Mouse (Mus musculus) kidney, embryonic 14.5 days (tissue): ENCODE data around the gene Jup. TPM values are rescaled to one million over a fixed set of nuclear protein-coding genes. Genes with fewer than 3 reads are reported as not detected.

Experiments
- ATAC-seq: fragments of 200-750 bp; cut with Nextera tagmentation; 2 replicates; pipeline ENCODE4 v1.8.0; 2017; ENCODE audit warnings: moderate number of reproducible peaks, mild to moderate bottlenecking, moderate TSS enrichment, moderate library complexity; ENCODE audit not compliant: low FRiP score, low TSS enrichment
- H3K27ac ChIP-seq: fragments of 300-500 bp; sonication (generic); 2 replicates; pipeline ENCODE4 v1.5.1; 2014; ENCODE audit warnings: low read depth, mild to moderate bottlenecking, low read length, moderate library complexity, mixed read lengths
- H3K27me3 ChIP-seq: fragments of 300-500 bp; sonication (generic); 2 replicates; pipeline ENCODE4 v1.6.1; 2014; ENCODE audit warnings: mild to moderate bottlenecking, low read length; ENCODE audit not compliant: control insufficient read depth, insufficient read depth
- H3K36me3 ChIP-seq: fragments of 300-500 bp; sonication (generic); 2 replicates; pipeline ENCODE4 v1.6.1; 2014; ENCODE audit warnings: low read length, mixed read lengths; ENCODE audit not compliant: control insufficient read depth, insufficient read depth
- H3K4me1 ChIP-seq: fragments of 300-500 bp; sonication (generic); 2 replicates; pipeline ENCODE4 v1.6.1; 2014; ENCODE audit warnings: low read length, mixed read lengths; ENCODE audit not compliant: control insufficient read depth, insufficient read depth
- H3K4me2 ChIP-seq: fragments of 300-500 bp; sonication (generic); replicated peaks from 2 replicates; pipeline ENCODE4 v1.6.1; 2014; ENCODE audit warnings: low read depth, mild to moderate bottlenecking, low read length
- H3K4me3 ChIP-seq: fragments of 300-500 bp; sonication (generic); 2 replicates; pipeline ENCODE4 v1.5.1; 2014; ENCODE audit warnings: mild to moderate bottlenecking, low read length
- H3K9ac ChIP-seq: fragments of 300-500 bp; sonication (generic); 2 replicates; pipeline ENCODE4 v1.6.1; 2014; ENCODE audit warnings: low read depth, mild to moderate bottlenecking, low read length, moderate library complexity
- H3K9me3 ChIP-seq: fragments of 300-500 bp; sonication (generic); 2 replicates; pipeline ENCODE4 v1.6.1; 2016; ENCODE audit warnings: low read length; ENCODE audit not compliant: control insufficient read depth
- WGBS: fragments of 180-500 bp; shearing (Covaris S2); extraction: QIAGEN DNeasy Blood & Tissue Kit; methylation state at CpG from one replicate; pipeline ENCODE4 v1.1.7; 2014; 5-methylcytosine and 5-hydroxymethylcytosine counted together
- polyA plus RNA-seq: library from polyadenylated mRNA; unstranded; fragments of >200 nt; fragmentation: Nextera tagmentation; extraction: Ambion mirVana; gene quantifications from 2 replicates; pipeline ENCODE4 v1.2.1, GENCODE M21; 2014

Jup gene
- polyA plus RNA-seq, 1 experiment from 2014 or later, result 84.7 TPM

DNA sequence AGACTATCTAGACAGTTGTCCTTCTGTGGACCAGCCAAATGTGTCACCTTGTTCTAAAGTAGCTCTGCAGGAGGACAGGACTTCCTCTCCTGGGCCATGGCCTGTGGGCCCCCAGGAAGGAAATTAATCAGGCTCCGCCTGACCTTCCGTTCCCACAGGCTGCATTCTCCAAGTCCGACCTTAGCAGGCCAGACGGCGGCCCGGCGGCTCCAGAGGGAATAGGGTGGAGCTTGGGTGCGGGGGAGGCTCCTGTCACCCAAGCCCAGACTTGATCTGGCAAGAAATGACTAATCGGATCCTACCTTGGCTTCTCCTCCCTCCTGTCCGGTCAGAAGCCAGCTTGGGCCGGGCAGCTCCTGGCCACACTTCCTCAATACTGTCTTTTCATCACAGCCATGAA is 2.4 kb downstream of the Jup start:
- Histone ChIP-seq H3K4me2 (peak overlapping the region; percentile 81), H3K9me3 (no peaks in the 10 kb centered on the region), H3K27ac (peak overlapping the region; percentile 88; the same call in 1 of the 2 replicates), H3K27me3 (no peaks in the 10 kb centered on the region), H3K4me1 (peaks cover 32% of the 10 kb centered on the region), H3K4me3 (peak overlapping the region; percentile 84), H3K9ac (no peak overlapping the region), H3K36me3 (no peaks in the 10 kb centered on the region)
- 0 out of 2 replicates have a peak, but pooled peaks have one; percentile 1 for ATAC-seq
- WGBS, result 10% methylated on average over 11 of the region's 11 CpGs

DNA sequence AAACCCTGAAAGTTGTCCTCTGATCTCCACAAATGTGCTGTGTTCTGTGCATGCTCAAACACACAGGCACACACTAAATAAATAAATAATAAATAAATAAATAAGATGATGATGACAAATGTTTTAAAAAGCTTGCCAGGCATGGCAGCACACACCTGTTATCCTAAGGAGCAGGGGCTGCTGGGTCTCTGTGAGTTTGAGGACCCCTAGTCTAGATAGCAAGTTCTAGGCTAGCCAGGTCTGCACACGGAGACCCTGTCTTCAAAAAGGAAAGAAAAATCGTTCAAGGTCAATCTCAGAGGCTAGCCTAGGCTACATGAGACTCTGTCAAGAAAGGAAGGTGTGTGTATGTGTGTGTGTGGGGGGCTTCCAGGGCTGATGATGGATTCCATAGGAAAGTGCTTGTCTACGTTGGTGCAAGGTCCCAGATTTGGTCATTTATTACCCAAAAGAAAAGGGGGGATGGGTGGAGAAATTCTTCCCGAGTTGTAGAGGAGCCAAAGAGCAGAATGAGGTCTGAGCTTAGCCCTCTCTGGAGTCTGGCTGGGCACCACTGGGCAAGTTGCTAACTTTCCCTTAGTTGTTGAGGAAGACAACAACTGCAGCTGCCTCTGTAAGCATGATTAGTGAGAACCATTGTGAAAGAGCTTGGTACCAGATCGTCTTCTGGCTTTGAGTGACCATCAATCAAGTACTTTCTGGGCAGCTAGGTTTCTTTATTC is 3.0 kb downstream of the Jup start:
- H3K4me1 ChIP-seq, result peaks cover 39% of the 10 kb centered on the region

DNA sequence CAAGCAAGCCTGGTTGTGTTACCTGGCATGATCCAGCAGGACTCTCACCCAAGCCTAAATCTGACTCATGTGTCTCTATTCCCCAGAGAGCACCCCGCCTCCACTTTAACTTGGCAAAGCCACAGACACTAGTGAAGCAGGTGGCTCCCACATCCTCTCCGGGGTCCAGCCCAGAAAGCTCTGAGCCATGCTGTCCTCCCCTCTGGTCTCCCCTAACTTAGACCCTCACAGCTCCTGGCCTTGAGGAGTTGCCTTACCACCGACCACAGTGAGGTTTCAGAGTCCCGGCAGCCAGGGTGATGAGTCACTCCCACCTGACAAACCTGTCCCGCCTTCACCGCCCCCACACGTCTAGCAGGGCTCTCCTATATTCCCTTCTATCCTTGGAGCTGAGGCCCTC is 3.8 kb downstream of the Jup start:
- Histone ChIP-seq H3K27ac (no peak overlapping the region), H3K36me3 (no peaks in the 10 kb centered on the region), H3K4me1 (peaks cover 47% of the 10 kb centered on the region), H3K9ac (no peak overlapping the region), H3K4me2 (no peak overlapping the region), H3K9me3 (no peaks in the 10 kb centered on the region), H3K4me3 (no peak overlapping the region), H3K27me3 (no peaks in the 10 kb centered on the region)
- WGBS, result 45% methylated on average over 7 of the region's 7 CpGs
- no peak for ATAC-seq

More for the DNA sequence above, 3.0 kb downstream of the Jup start:
- Histone ChIP-seq H3K4me2 (peak overlapping the region; percentile 81), H3K4me3 (peak overlapping the region; percentile 84), H3K36me3 (no peaks in the 10 kb centered on the region), H3K27me3 (no peaks in the 10 kb centered on the region), H3K27ac (peak overlapping the region; percentile 88; the same call in 1 of the 2 replicates), H3K9ac (no peak overlapping the region), H3K9me3 (no peaks in the 10 kb centered on the region)
- ATAC-seq, result no peak
- 49% methylated on average over 5 of the region's 5 CpGs for WGBS

DNA sequence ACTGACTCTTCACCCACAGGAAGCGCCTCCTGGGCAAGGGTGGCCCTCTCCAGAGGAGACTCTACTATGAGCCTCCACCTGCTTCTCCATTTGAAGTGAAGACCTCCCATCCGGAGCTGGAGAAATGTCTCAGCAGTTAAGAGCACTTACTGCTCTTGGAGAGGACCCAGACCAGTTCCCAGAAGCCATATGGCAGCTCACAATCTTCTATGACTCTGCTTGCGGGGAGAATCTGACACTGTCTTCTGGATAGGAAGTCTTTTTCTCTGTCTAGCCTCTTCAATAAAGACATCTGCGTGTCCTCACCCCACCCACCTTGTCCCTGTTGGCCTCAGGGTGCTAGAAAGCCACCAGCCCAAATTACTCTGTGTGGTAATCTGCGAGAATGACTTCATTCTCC is 4.6 kb downstream of the Jup start:
- Histone ChIP-seq H3K36me3 (no peaks in the 10 kb centered on the region), H3K9me3 (no peaks in the 10 kb centered on the region), H3K4me1 (peaks cover 54% of the 10 kb centered on the region), H3K27me3 (no peaks in the 10 kb centered on the region), H3K27ac (no peak overlapping the region), H3K4me3 (no peak overlapping the region), H3K4me2 (no peak overlapping the region), H3K9ac (no peak overlapping the region)
- 75% methylated on average over 5 of the region's 5 CpGs for WGBS
- ATAC-seq, result no peak

DNA sequence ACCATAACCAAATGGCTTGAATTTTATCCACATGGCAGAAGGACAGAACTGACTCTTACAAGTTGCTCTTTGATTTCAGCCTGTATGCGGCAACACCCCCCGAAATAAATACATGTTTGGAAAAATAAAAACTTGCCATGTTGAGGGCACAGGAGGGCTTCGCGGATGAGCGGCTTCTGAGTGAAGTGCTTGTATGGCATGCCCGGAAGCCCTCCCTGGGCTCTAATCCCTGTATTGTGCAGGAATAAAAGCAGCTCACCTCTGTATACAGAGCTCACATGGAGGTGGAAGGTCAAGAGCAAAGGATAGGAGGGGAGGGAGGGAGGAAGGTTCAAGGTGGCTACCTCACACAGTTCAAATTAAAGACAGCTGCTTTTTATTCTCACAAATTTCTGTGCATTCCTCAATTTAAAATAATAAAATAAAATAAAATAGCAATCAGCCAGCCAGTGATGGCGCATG is 5.6 kb downstream of the Jup start:
- WGBS, result 88% methylated on average over 7 of the region's 7 CpGs
- Histone ChIP-seq H3K36me3 (no peaks in the 10 kb centered on the region), H3K4me1 (peaks cover 63% of the 10 kb centered on the region), H3K9me3 (no peaks in the 10 kb centered on the region), H3K27me3 (no peaks in the 10 kb centered on the region), H3K27ac (peak overlapping the region; percentile 56; the same call in 1 of the 2 replicates), H3K4me2 (no peak overlapping the region), H3K4me3 (no peak overlapping the region), H3K9ac (no peak overlapping the region)
- ATAC-seq, result no peak

DNA sequence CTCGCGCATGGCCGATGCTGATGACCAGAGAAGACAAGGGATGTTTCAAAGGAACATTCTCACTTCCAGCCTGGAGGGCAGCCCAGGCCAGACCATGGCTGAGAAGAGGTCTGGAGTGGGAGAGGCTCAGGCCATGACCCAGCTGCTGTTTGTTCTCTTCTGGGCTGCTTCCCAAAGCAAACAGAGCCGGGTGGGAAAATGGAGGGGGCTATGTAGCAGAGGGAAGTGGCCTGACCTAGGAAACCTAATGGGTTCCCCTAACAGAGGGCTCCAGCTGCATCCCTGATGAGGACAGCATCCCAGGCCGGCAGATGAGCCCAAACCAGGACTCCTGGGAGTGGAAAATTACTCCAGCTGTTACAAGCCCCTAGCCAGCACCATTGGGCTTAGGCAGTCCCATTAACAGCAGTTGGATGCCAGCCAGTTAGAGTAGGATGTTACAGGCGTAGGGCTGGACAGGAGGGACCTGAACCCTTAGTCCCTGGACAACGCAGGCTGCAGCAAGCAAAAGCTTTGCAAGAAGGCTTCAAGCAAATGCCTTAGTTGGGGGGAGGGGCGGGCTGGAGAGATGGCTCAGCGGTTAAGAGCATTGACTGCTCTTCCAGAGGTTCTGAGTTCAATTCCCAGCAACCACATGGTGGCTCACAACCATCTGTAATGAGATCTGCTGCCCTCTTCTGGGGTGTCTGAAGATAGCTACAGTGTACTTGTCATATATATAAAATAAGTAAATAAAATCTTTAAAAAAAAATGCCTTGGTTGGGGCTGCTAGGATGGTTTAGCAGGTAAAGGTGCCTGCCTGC is 6.3 kb downstream of the Jup start:
- no peaks in the 10 kb centered on the region for H3K9me3 ChIP-seq
- no peaks in the 10 kb centered on the region for H3K36me3 ChIP-seq
- 43% methylated on average over 9 of the region's 9 CpGs for WGBS
- peak overlapping the region; percentile 56; the same call in 1 of the 2 replicates for H3K27ac ChIP-seq
- no peaks in the 10 kb centered on the region for H3K27me3 ChIP-seq
- peak; percentile 77 for ATAC-seq
- peaks cover 68% of the 10 kb centered on the region for H3K4me1 ChIP-seq
- H3K4me3 ChIP-seq, result no peak overlapping the region
- no peak overlapping the region; the same call in 1 of the 2 replicates for H3K4me2 ChIP-seq
- H3K9ac ChIP-seq, result no peak overlapping the region

DNA sequence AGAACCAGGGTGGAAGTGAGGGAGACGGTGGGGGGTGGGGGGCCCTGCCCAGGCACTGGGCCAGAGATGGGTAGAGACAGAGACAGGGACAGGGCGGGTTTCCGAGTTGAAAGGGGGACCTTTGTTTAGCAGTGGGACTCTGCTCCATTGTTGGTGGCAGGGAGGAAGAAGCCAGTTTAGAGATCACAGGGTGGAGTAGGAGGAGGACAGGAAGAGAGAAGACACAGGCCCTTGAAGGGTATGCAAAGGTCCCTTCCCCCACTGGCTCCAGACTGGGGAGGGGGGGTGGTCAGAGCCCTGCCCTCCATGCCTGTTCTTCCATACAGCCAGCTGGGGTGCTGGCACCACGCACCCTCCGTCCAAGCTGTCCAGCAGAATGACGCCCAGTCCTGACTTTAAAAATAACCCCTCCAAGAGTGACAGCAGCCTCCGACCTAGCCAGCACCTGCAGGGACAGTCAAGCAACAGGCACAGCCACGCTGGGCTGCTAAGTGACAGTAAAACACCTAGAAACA is 7.6 kb downstream of the Jup start:
- Histone ChIP-seq H3K27ac (peak overlapping the region; percentile 56; the same call in 1 of the 2 replicates), H3K9ac (no peak overlapping the region), H3K27me3 (no peaks in the 10 kb centered on the region), H3K4me3 (no peak overlapping the region), H3K9me3 (no peaks in the 10 kb centered on the region), H3K4me2 (no peak overlapping the region), H3K36me3 (peaks cover 11% of the 10 kb centered on the region; the same call in 1 of the 2 replicates), H3K4me1 (peaks cover 61% of the 10 kb centered on the region)
- WGBS, result 49% methylated on average over 8 of the region's 8 CpGs
- ATAC-seq, result no peak

DNA sequence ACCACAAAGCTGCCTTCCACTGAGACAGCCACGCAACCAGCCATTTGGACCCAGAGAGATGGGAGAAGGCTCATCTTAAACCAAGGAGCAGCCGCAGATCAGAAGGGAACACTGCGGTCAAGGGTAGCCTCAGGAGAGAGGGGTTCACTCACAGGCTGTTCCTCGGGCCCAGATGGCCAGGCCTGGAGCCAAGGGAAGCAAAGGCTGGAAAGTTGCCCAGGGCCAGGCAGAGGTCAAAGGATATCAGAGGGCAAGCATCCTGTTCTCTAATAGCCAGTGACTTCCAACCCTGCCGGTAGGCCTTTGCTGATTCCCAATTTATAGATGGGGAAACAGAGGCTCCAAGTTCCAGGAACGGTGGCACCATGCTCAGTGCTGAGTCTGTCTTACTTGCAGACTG is 9.0 kb downstream of the Jup start:
- no peak overlapping the region for H3K9ac ChIP-seq
- H3K36me3 ChIP-seq, result peaks cover 22% of the 10 kb centered on the region; the same call in 1 of the 2 replicates
- peak overlapping the region; percentile 24; the same call in 1 of the 2 replicates for H3K4me2 ChIP-seq
- H3K27ac ChIP-seq, result peak overlapping the region; percentile 80; the same call in 1 of the 2 replicates
- H3K27me3 ChIP-seq, result no peaks in the 10 kb centered on the region
- ATAC-seq, result no peak
- no peak overlapping the region for H3K4me3 ChIP-seq
- no peaks in the 10 kb centered on the region for H3K9me3 ChIP-seq
- peaks cover 54% of the 10 kb centered on the region for H3K4me1 ChIP-seq
- WGBS, result 61% methylated on average over 6 of the region's 6 CpGs
